In the genomic region with DNA sequence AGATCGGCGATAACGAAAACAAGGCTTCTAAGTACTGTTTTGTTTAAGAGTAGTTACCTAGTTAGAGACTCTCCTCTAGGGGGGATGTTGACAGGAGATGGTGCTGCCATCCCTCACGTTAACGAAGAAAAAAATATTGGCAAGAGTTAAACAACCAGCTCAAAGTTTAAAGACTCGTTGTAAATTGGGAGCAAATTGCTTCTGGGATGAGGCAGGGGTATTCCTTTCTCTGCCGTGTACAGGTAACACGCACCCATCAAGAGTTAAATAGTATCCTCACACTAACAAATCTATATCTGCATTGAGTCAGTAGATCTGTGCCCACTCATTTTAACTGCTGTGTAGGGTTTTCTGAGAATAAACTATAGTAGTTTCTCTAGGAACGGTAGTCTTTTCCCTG, we compare ENCODE assay signal across 8 mouse cellular contexts. TPM values are rescaled to one million over a fixed set of nuclear protein-coding genes. Genes with fewer than 3 reads are reported as not detected.
DNase-seq lines count a peak whose midpoint lies in the region; ATAC-seq and TF ChIP-seq lines count a peak whose summit lies in the region.

No protein-coding gene starts in this region.

- peak overlapping the region; percentile 91 for H3K9ac ChIP-seq in lung, embryonic 15.5 days
- H3K9ac ChIP-seq in neural tube, embryonic 15.5 days (replicated peaks): peak overlapping the region; percentile 75

- peak overlapping the region; percentile 76 for H3K4me3 ChIP-seq in lung, embryonic 15.5 days
- H3K4me3 ChIP-seq in embryonic fibroblast, embryonic 13.5 days (ENCODE audit: insufficient read depth, low read length): peak overlapping the region; percentile 93
- peak overlapping the region; percentile 97 for H3K4me3 ChIP-seq in limb, embryonic 10.5 days
- peak overlapping the region; percentile 85 for H3K4me3 ChIP-seq in neural tube, embryonic 15.5 days (replicated peaks)

- no peak for ATAC-seq in lung, embryonic 15.5 days (ENCODE audit: borderline replicate concordance, extremely low read depth, low FRiP score, low TSS enrichment)
- no peak for ATAC-seq in neural tube, embryonic 15.5 days (ENCODE audit: low FRiP score)

- H3K27ac ChIP-seq in lung, embryonic 15.5 days: peak overlapping the region; percentile 91
- peak overlapping the region; percentile 69; the same call in 1 of the 2 replicates for H3K27ac ChIP-seq in embryonic fibroblast, embryonic 13.5 days (ENCODE audit: insufficient read depth, low read length)
- peak overlapping the region; percentile 95 for H3K27ac ChIP-seq in limb, embryonic 10.5 days
- peak overlapping the region; percentile 92 for H3K27ac ChIP-seq in neural tube, embryonic 15.5 days (replicated peaks)

- WGBS in lung, embryonic 15.5 days: 5% methylated on average over 9 of the region's 9 CpGs
- WGBS in limb, embryonic 10.5 days: 9% methylated on average over 9 of the region's 9 CpGs
- WGBS in neural tube, embryonic 15.5 days: 10% methylated on average over 9 of the region's 9 CpGs

- peak overlapping the region; percentile 66 for H3K4me2 ChIP-seq in lung, embryonic 15.5 days
- H3K4me2 ChIP-seq in neural tube, embryonic 15.5 days: peak overlapping the region; percentile 69

- no peak for TF ChIP-seq POLR2A in embryonic fibroblast, embryonic 13.5 days (IDR thresholded peaks at IDR 0.05; ENCODE audit: low read depth, low read length)

- H3K27me3 ChIP-seq in lung, embryonic 15.5 days: no peaks in the 10 kb centered on the region
- no peaks in the 10 kb centered on the region for H3K27me3 ChIP-seq in limb, embryonic 10.5 days (ENCODE audit: low read depth, poor library complexity, severe bottlenecking)
- no peaks in the 10 kb centered on the region for H3K27me3 ChIP-seq in neural tube, embryonic 15.5 days (replicated peaks)

- no peak for DNase-seq in lung, postnatal 25 days (ENCODE audit: low spot score)
- DNase-seq in limb, embryonic 10.5 days (ENCODE audit: low spot score): no peak
- no peak for DNase-seq in adrenal gland, adult 2 months
- DNase-seq in kidney, postnatal 36 days: no peak
- DNase-seq in gastrocnemius, adult 8-10 months (ENCODE audit: low spot score in 2 of 2): no peak

- H3K36me3 ChIP-seq in lung, embryonic 15.5 days: peaks cover 26% of the 10 kb centered on the region
- peaks cover 34% of the 10 kb centered on the region for H3K36me3 ChIP-seq in limb, embryonic 10.5 days
- peaks cover 27% of the 10 kb centered on the region for H3K36me3 ChIP-seq in neural tube, embryonic 15.5 days

- H3K4me1 ChIP-seq in lung, embryonic 15.5 days: peaks cover 11% of the 10 kb centered on the region
- no peaks in the 10 kb centered on the region for H3K4me1 ChIP-seq in embryonic fibroblast, embryonic 13.5 days (ENCODE audit: control insufficient read depth, insufficient read depth, low read length)
- peaks cover 6% of the 10 kb centered on the region for H3K4me1 ChIP-seq in limb, embryonic 10.5 days
- H3K4me1 ChIP-seq in neural tube, embryonic 15.5 days: peaks cover 14% of the 10 kb centered on the region

- no peaks in the 10 kb centered on the region for H3K9me3 ChIP-seq in lung, embryonic 15.5 days
- no peaks in the 10 kb centered on the region for H3K9me3 ChIP-seq in limb, embryonic 10.5 days (replicated peaks)
- H3K9me3 ChIP-seq in neural tube, embryonic 15.5 days (replicated peaks): no peaks in the 10 kb centered on the region

- TF ChIP-seq CTCF in embryonic fibroblast, embryonic 13.5 days (IDR thresholded peaks at IDR 0.05; ENCODE audit: borderline replicate concordance, insufficient read depth, low read length): no peak

RNA-seq across cellular contexts. Expression of a gene that starts 3.3 kb away (rescaled TPM):
- polyA plus RNA-seq in lung, embryonic 15.5 days (2015; fragmentation: Nextera tagmentation; extraction: Ambion mirVana): 174 and 181 TPM in 2 replicates
- polyA plus RNA-seq in embryonic fibroblast, embryonic 13.5 days (2011; ENCODE audit: insufficient read length, low read depth, missing spikeins): 51.3 and 62.1 TPM in 2 replicates
- 278 and 295 TPM in 2 replicates for polyA plus RNA-seq in limb, embryonic 10.5 days (2016; fragmentation: Nextera tagmentation; extraction: Ambion mirVana)
- 51.9 and 75.0 TPM in 2 replicates for polyA plus RNA-seq in neural tube, embryonic 15.5 days (2015; fragmentation: Nextera tagmentation; extraction: Ambion mirVana)
- total RNA-seq in adrenal gland, adult 2 months (2021): 10 to 100 TPM; 40.5 to 46.7 TPM
- 10.5 and 12.6 TPM in 2 replicates for polyA plus RNA-seq in adrenal gland, adult 2 months (2012; rRNA removed)
- 10 to 100 TPM; 11.0 to 19.6 (median 14.2) TPM for total RNA-seq in gastrocnemius, adult 8-10 months (2022)

RNA-seq across cellular contexts. Expression of a gene that starts 27.4 kb away (rescaled TPM):
- 291 and 306 TPM in 2 replicates for polyA plus RNA-seq in lung, embryonic 15.5 days (2015; fragmentation: Nextera tagmentation; extraction: Ambion mirVana)
- 102 and 125 TPM in 2 replicates for polyA plus RNA-seq in embryonic fibroblast, embryonic 13.5 days (2011; ENCODE audit: insufficient read length, low read depth, missing spikeins)
- polyA plus RNA-seq in limb, embryonic 10.5 days (2016; fragmentation: Nextera tagmentation; extraction: Ambion mirVana): 254 and 280 TPM in 2 replicates
- 325 and 351 TPM in 2 replicates for polyA plus RNA-seq in neural tube, embryonic 15.5 days (2015; fragmentation: Nextera tagmentation; extraction: Ambion mirVana)
- 100 to 1,000 TPM; 306 to 393 TPM for total RNA-seq in adrenal gland, adult 2 months (2021)
- polyA plus RNA-seq in adrenal gland, adult 2 months (2012; rRNA removed): 475 and 574 TPM in 2 replicates
- total RNA-seq in gastrocnemius, adult 8-10 months (2022): 100 to 1,000 TPM; 525 to 629 (median 587) TPM

RNA-seq across cellular contexts. Expression of a gene that starts 28.0 kb away (rescaled TPM):
- polyA plus RNA-seq in lung, embryonic 15.5 days (2015; fragmentation: Nextera tagmentation; extraction: Ambion mirVana): 30.7 and 32.5 TPM in 2 replicates
- 18.9 and 22.7 TPM in 2 replicates for polyA plus RNA-seq in embryonic fibroblast, embryonic 13.5 days (2011; ENCODE audit: insufficient read length, low read depth, missing spikeins)
- 35.6 and 41.5 TPM in 2 replicates for polyA plus RNA-seq in limb, embryonic 10.5 days (2016; fragmentation: Nextera tagmentation; extraction: Ambion mirVana)
- 31.4 and 31.7 TPM in 2 replicates for polyA plus RNA-seq in neural tube, embryonic 15.5 days (2015; fragmentation: Nextera tagmentation; extraction: Ambion mirVana)
- total RNA-seq in adrenal gland, adult 2 months (2021): 10 to 100 TPM; 36.0 to 40.0 TPM
- 0.58 and 0.59 TPM in 2 replicates for polyA plus RNA-seq in adrenal gland, adult 2 months (2012; rRNA removed)
- total RNA-seq in gastrocnemius, adult 8-10 months (2022): 10 to 100 TPM; 20.4 to 30.2 (median 26.4) TPM

Comparison
In these comparisons a context has a peak if more than half of its experiments do, and no peak if none do; other contexts are left out.
1. RNA of a gene that starts 28.0 kb away (polyA plus RNA-seq): 35.6 to 41.5 TPM in limb, embryonic 10.5 days, 30.7 to 32.5 TPM in lung, embryonic 15.5 days, 31.4 to 31.7 TPM in neural tube, embryonic 15.5 days and 18.9 to 22.7 TPM in embryonic fibroblast, embryonic 13.5 days; 0.58 to 0.59 TPM in adrenal gland, adult 2 months; every median in the first group is over 10 times any median in the second.
2. Peak in every context shown above with its lines, with median percentiles within 50 percentile points of each other: H3K27ac ChIP-seq and H3K4me3 ChIP-seq.